Mouse (Mus musculus): ENCODE results near the gene Lpxn. TPM values are rescaled to one million over a fixed set of nuclear protein-coding genes. Genes with fewer than 3 reads are reported as not detected.

The Lpxn gene
- polyA plus RNA-seq, 1 experiment: 25.1 TPM

- H3K36me3 ChIP-seq (ENCODE audit: control insufficient read depth, insufficient read depth, low read length): no peaks in the 10 kb centered on the region
- no peaks in the 10 kb centered on the region for H3K27me3 ChIP-seq (ENCODE audit: control insufficient read depth, insufficient read depth, low read length)
- H3K4me1 ChIP-seq (ENCODE audit: control insufficient read depth, insufficient read depth, insufficient read length): no peaks in the 10 kb centered on the region
- H3K27ac ChIP-seq (ENCODE audit: insufficient read depth, low read length): no peak within 1 kb of the TSS
- no peak for DNase-seq (ENCODE audit: low read depth in 1 of 2, low spot score in 2 of 2)
- WGBS: 59% methylated on average over 1 of the region's 1 CpGs
- H3K4me3 ChIP-seq (ENCODE audit: extremely low read depth, insufficient read depth, insufficient read length): no peak within 1 kb of the TSS
- TF ChIP-seq POLR2A (IDR thresholded peaks at IDR 0.05; ENCODE audit: low read depth, low read length) (no peak), CTCF (IDR thresholded peaks at IDR 0.05; ENCODE audit: extremely low read depth, insufficient read depth, insufficient read length, insufficient replicate concordance) (no peak)
Observed at GRCm38 (mm10) chr19:12856983-12857382, 61.0 kb downstream of the Lpxn start, which contains the start of gene Olfr1444. Olfr1444 (plus strand) TSS chr19:12857283.

Other genes starting within 250 kb of the Lpxn start
- gene Gm4952, start 196.2 kb upstream of the Lpxn start, polyA plus RNA-seq (2012; rRNA removed): not detected in 2 replicates
- gene Glyat, start 162.9 kb upstream of the Lpxn start, polyA plus RNA-seq (2012; rRNA removed): not detected in 2 replicates
- not detected in 2 replicates for gene Olfr1442, start 125.8 kb upstream of the Lpxn start, polyA plus RNA-seq (2012; rRNA removed)
- gene Olfr1443, start 118.1 kb upstream of the Lpxn start, polyA plus RNA-seq (2012; rRNA removed): not detected in 2 replicates
- gene Keg1, start 100.4 kb upstream of the Lpxn start, polyA plus RNA-seq (2012; rRNA removed): 0.30 TPM in 1 of 2 replicates, not detected in the other
- gene Cntf, start 30.6 kb upstream of the Lpxn start, polyA plus RNA-seq (2012; rRNA removed): 0.40 and 0.82 TPM in 2 replicates
- gene Zfp91, start 67 bp upstream of the Lpxn start, polyA plus RNA-seq (2012; rRNA removed): 7.2 and 7.5 TPM in 2 replicates
- 0.18 TPM in 1 of 2 replicates, not detected in the other for gene Gm5244, start 50.5 kb downstream of the Lpxn start, polyA plus RNA-seq (2012; rRNA removed)
- 0.16 and 0.20 TPM in 2 replicates for gene Olfr1444, start 61.1 kb downstream of the Lpxn start, polyA plus RNA-seq (2012; rRNA removed)
- not detected in 2 replicates for gene Olfr1445, start 87.7 kb downstream of the Lpxn start, polyA plus RNA-seq (2012; rRNA removed)
- gene Olfr1446, start 97.3 kb downstream of the Lpxn start, polyA plus RNA-seq (2012; rRNA removed): not detected in 2 replicates
- not detected in 2 replicates for gene Olfr1447, start 107.5 kb downstream of the Lpxn start, polyA plus RNA-seq (2012; rRNA removed)
- gene Olfr1448, start 128.2 kb downstream of the Lpxn start, polyA plus RNA-seq (2012; rRNA removed): not detected in 2 replicates
- not detected in 2 replicates for gene Olfr1449, start 134.6 kb downstream of the Lpxn start, polyA plus RNA-seq (2012; rRNA removed)
- gene Olfr1450, start 154.1 kb downstream of the Lpxn start, polyA plus RNA-seq (2012; rRNA removed): not detected in 2 replicates
- gene Olfr1451, start 198.8 kb downstream of the Lpxn start, polyA plus RNA-seq (2012; rRNA removed): not detected in 2 replicates
- not detected in 2 replicates for gene Olfr1453, start 232.1 kb downstream of the Lpxn start, polyA plus RNA-seq (2012; rRNA removed)